Mouse (Mus musculus): ENCODE measurements at regions not wholly inside any gene's neighbourhood (a gene's known extent, or its start where the extent isn't known, plus 50 kb on each side); places are given as distances from the start of the nearest gene placed in this dataset.

GRCm38 (mm10) chr4:153632056-153632455, 149.4 kb upstream of the Ajap1 start:
- H3K36me3 ChIP-seq (ENCODE audit: control insufficient read depth in 1 of 2, insufficient read depth in 2 of 2, low read length in 2 of 2) = no peaks in the 10 kb centered on the region
- H3K79me2 ChIP-seq (ENCODE audit: control insufficient read depth, insufficient read depth, low read length, poor library complexity) = no peaks in the 10 kb centered on the region
- no peaks in the 10 kb centered on the region; a peak in 1 of 4 replicates for H3K27me3 ChIP-seq (ENCODE audit: control insufficient read depth in 1 of 2, insufficient read depth in 2 of 2, low read length in 2 of 2)
- no peak for DNase-seq (ENCODE audit: low read depth, low spot score)
- no peak overlapping the region for H3K27ac ChIP-seq (ENCODE audit: control insufficient read depth, low read depth, low read length)
- H3K4me1 ChIP-seq (ENCODE audit: control insufficient read depth in 1 of 2, insufficient read depth in 2 of 2, low read length in 2 of 2) = no peaks in the 10 kb centered on the region
- TF ChIP-seq POLR2A (IDR thresholded peaks at IDR 0.05; ENCODE audit: control insufficient read depth in 1 of 2, insufficient read depth in 1 of 2, low read depth in 1 of 2, low read length in 2 of 2, poor library complexity in 1 of 2) = no peak
- TF ChIP-seq USF2 (IDR thresholded peaks at IDR 0.05; ENCODE audit: borderline replicate concordance in 1 of 2, insufficient read depth in 1 of 2, low read depth in 1 of 2, low read length in 2 of 2) = no peak
- TF ChIP-seq RAD21 (IDR thresholded peaks at IDR 0.05; ENCODE audit: low read depth, low read length) = no peak
- TF ChIP-seq TBP (IDR thresholded peaks at IDR 0.05; ENCODE audit: low read depth, low read length) = no peak
- no peak for TF ChIP-seq USF1 (IDR thresholded peaks at IDR 0.05; ENCODE audit: low read depth, low read length)
- TF ChIP-seq MYB (IDR thresholded peaks at IDR 0.05; ENCODE audit: low read depth, low read length) = no peak
- no peak overlapping the region for H3K9ac ChIP-seq (ENCODE audit: control insufficient read depth, low read depth, low read length, poor library complexity, severe bottlenecking)
- no peak overlapping the region for H3K4me3 ChIP-seq (ENCODE audit: control insufficient read depth in 1 of 2, insufficient read depth in 1 of 2, low read depth in 2 of 2, low read length in 2 of 2)
- H3K9me3 ChIP-seq (replicated peaks; ENCODE audit: insufficient read depth, low read length) = no peaks in the 10 kb centered on the region

GRCm38 (mm10) chr4:153632551-153632950, 149.9 kb upstream of the Ajap1 start:
- no peak overlapping the region for H3K4me3 ChIP-seq (ENCODE audit: control insufficient read depth in 1 of 2, insufficient read depth in 1 of 2, low read depth in 2 of 2, low read length in 2 of 2)
- H3K9ac ChIP-seq (ENCODE audit: control insufficient read depth, low read depth, low read length, poor library complexity, severe bottlenecking) = no peak overlapping the region
- TF ChIP-seq POLR2AphosphoS2 (IDR thresholded peaks at IDR 0.05; ENCODE audit: low read length) (no peak), ZMIZ1 (IDR thresholded peaks at IDR 0.05; ENCODE audit: low read depth, low read length) (no peak), USF1 (IDR thresholded peaks at IDR 0.05; ENCODE audit: low read depth, low read length) (no peak), JUND (IDR thresholded peaks at IDR 0.05; ENCODE audit: low read depth, low read length) (no peak), ZC3H11A (IDR thresholded peaks at IDR 0.05; ENCODE audit: low read depth, low read length) (no peak), CTCF (IDR thresholded peaks at IDR 0.05 in 2 of 3, conservative IDR thresholded peaks at IDR 0.05 in 1 of 3; ENCODE audit: control insufficient read depth in 1 of 3, insufficient read depth in 1 of 3, low read depth in 2 of 3, low read length in 3 of 3, poor library complexity in 1 of 3, severe bottlenecking in 1 of 3) (no peak), ELF1 (IDR thresholded peaks at IDR 0.05; ENCODE audit: low read depth, low read length) (no peak), MYB (IDR thresholded peaks at IDR 0.05; ENCODE audit: low read depth, low read length) (no peak), NELFE (IDR thresholded peaks at IDR 0.05; ENCODE audit: low read depth, low read length) (no peak), RAD21 (IDR thresholded peaks at IDR 0.05; ENCODE audit: low read depth, low read length) (no peak), CHD1 (IDR thresholded peaks at IDR 0.05; ENCODE audit: low read depth, low read length) (no peak), TAL1 (IDR thresholded peaks at IDR 0.05; ENCODE audit: low read length) (no peak), MAFK (IDR thresholded peaks at IDR 0.05; ENCODE audit: borderline replicate concordance, low read depth, low read length) (no peak), TBP (IDR thresholded peaks at IDR 0.05; ENCODE audit: low read depth, low read length) (no peak), GATA1 (IDR thresholded peaks at IDR 0.05; ENCODE audit: low read depth, low read length) (no peak)
- no peaks in the 10 kb centered on the region for H3K36me3 ChIP-seq (ENCODE audit: control insufficient read depth in 1 of 2, insufficient read depth in 2 of 2, low read length in 2 of 2)
- no peaks in the 10 kb centered on the region for H3K79me2 ChIP-seq (ENCODE audit: control insufficient read depth, insufficient read depth, low read length, poor library complexity)
- no peaks in the 10 kb centered on the region; a peak in 1 of 4 replicates for H3K27me3 ChIP-seq (ENCODE audit: control insufficient read depth in 1 of 2, insufficient read depth in 2 of 2, low read length in 2 of 2)
- no peaks in the 10 kb centered on the region for H3K9me3 ChIP-seq (replicated peaks; ENCODE audit: insufficient read depth, low read length)
- no peak for DNase-seq (ENCODE audit: low read depth, low spot score)
- H3K27ac ChIP-seq (ENCODE audit: control insufficient read depth, low read depth, low read length) = no peak overlapping the region
- H3K4me1 ChIP-seq (ENCODE audit: control insufficient read depth in 1 of 2, insufficient read depth in 2 of 2, low read length in 2 of 2) = no peaks in the 10 kb centered on the region

All from MEL (cell line).